Mouse (Mus musculus) heart, adult 2 months (tissue): ENCODE results near the gene Grid2. TPM values are rescaled to one million over a fixed set of nuclear protein-coding genes. Genes with fewer than 3 reads are reported as not detected.

Experiments
- DNase-seq, 2 experiments: peaks; one replicate each; pipeline ENCODE4 v3.0.0; 2021
- H3K27ac ChIP-seq: fragments of 200-600 bp; 2 replicates; pipeline ENCODE4 v1.8.1; 2022
- H3K27me3 ChIP-seq: fragments of 200-500 bp; 2 replicates; pipeline ENCODE4 v1.6.1; 2012; ENCODE audit warnings: mild to moderate bottlenecking, low read length, inconsistent platforms, mixed read lengths; ENCODE audit not compliant: control insufficient read depth, insufficient read depth
- H3K36me3 ChIP-seq: fragments of 200-500 bp; 2 replicates; pipeline ENCODE4 v1.6.1; 2012; ENCODE audit warnings: low read length, inconsistent platforms; ENCODE audit not compliant: control insufficient read depth, insufficient read depth
- H3K4me1 ChIP-seq: fragments of 200-500 bp; 2 replicates; pipeline ENCODE4 v1.6.1; 2011; ENCODE audit warnings: low read length; ENCODE audit not compliant: control insufficient read depth, insufficient read depth
- H3K4me3 ChIP-seq: fragments of 200-600 bp; 2 replicates; pipeline ENCODE4 v1.8.1; 2022
- H3K79me2 ChIP-seq: fragments of 200-500 bp; replicated peaks from 2 replicates; pipeline ENCODE4 v1.6.1; 2012; ENCODE audit warnings: mild to moderate bottlenecking, inconsistent platforms, low read length, moderate library complexity, mixed read lengths; ENCODE audit not compliant: control insufficient read depth, insufficient read depth
- H3K9ac ChIP-seq: fragments of 200-500 bp; 2 replicates; pipeline ENCODE4 v1.6.1; 2012; ENCODE audit warnings: low read depth, mild to moderate bottlenecking, control low read depth, inconsistent platforms, low read length, mixed read lengths
- CTCF ChIP-seq: fragments of 200-600 bp; IDR thresholded peaks from 2 replicates; pipeline ENCODE4 v1.8.1; 2022; ENCODE audit warnings: antibody characterized with exemption, mild to moderate bottlenecking, moderate library complexity
- EP300 ChIP-seq: fragments of 200-500 bp; IDR thresholded peaks from 2 replicates; pipeline ENCODE4 v1.6.1; 2011; ENCODE audit warnings: low read depth, low read length, control low read depth; ENCODE audit not compliant: insufficient read depth
- POLR2A ChIP-seq: fragments of 200-500 bp; IDR thresholded peaks from 2 replicates; pipeline ENCODE4 v1.6.1; 2011; ENCODE audit warnings: mild to moderate bottlenecking, low read depth, low read length, control low read depth; ENCODE audit not compliant: insufficient read depth
- WGBS: fragments of 180-500 bp; shearing (Covaris S2); methylation state at CpG from one replicate; pipeline ENCODE4 v1.1.7; 2018; 5-methylcytosine and 5-hydroxymethylcytosine counted together
- intact Hi-C: fragments of 180-260 bp; cut with DNase I; formaldehyde crosslinking; loops from one replicate; pipeline ENCODE4 v1.15.1; 2025
- polyA plus RNA-seq: library from polyadenylated mRNA; depleted of rRNA; stranded (reverse); fragments of >200 nt; gene quantifications from 2 replicates; pipeline ENCODE4 v1.2.3, GENCODE M21; 2012
- total RNA-seq, 2 experiments: library from RNA; stranded (reverse); gene quantifications; 2 replicates each; pipeline ENCODE4 v1.2.3; 2021

Gene Grid2
- total and polyA plus RNA-seq, 3 experiments, result 0.05 to 0.08 TPM; not detected in 1

GRCm38 (mm10) chr6:64263517-64263916 lies 1007.8 kb downstream of the Grid2 start:
- no peak overlapping the region for H3K9ac ChIP-seq
- no peak for DNase-seq

GRCm38 (mm10) chr6:64264224-64264623 lies 1008.5 kb downstream of the Grid2 start:
- no peaks in the 10 kb centered on the region for H3K36me3 ChIP-seq
- no peak overlapping the region for H3K9ac ChIP-seq
- no peaks in the 10 kb centered on the region for H3K27me3 ChIP-seq
- 89% methylated on average over 2 of the region's 2 CpGs for WGBS
- no peak overlapping the region for H3K27ac ChIP-seq
- intact Hi-C loops, result no loop called here
- H3K79me2 ChIP-seq, result no peaks in the 10 kb centered on the region
- H3K4me1 ChIP-seq, result no peaks in the 10 kb centered on the region
- H3K4me3 ChIP-seq, result no peak overlapping the region
- TF ChIP-seq POLR2A, result no peak
- TF ChIP-seq EP300, result no peak
- TF ChIP-seq CTCF, result no peak
- no peak for DNase-seq

More at GRCm38 (mm10) chr6:64263517-64263916, 1007.8 kb downstream of the Grid2 start:
- WGBS, result 76% methylated on average over 4 of the region's 4 CpGs
- TF ChIP-seq CTCF, result no peak
- no peak for TF ChIP-seq POLR2A
- TF ChIP-seq EP300, result no peak
- Histone ChIP-seq H3K27me3 (no peaks in the 10 kb centered on the region), H3K36me3 (no peaks in the 10 kb centered on the region), H3K4me3 (no peak overlapping the region), H3K27ac (no peak overlapping the region), H3K4me1 (no peaks in the 10 kb centered on the region), H3K79me2 (no peaks in the 10 kb centered on the region)
- intact Hi-C loops, result no loop called here

- Histone ChIP-seq H3K36me3 (no peaks in the 10 kb centered on the region), H3K4me1 (no peaks in the 10 kb centered on the region), H3K27me3 (no peaks in the 10 kb centered on the region), H3K9ac (no peak overlapping the region), H3K4me3 (no peak overlapping the region), H3K27ac (no peak overlapping the region), H3K79me2 (no peaks in the 10 kb centered on the region)
- DNase-seq, result no peak
- intact Hi-C loops, result no loop called here
- 30% methylated on average over 2 of the region's 2 CpGs for WGBS
- TF ChIP-seq POLR2A (no peak), EP300 (no peak), CTCF (no peak)
These were observed 1018.8 kb downstream of the Grid2 start for GRCm38 (mm10) chr6:64274319-64275114.

GRCm38 (mm10) chr6:64279927-64280326 lies 1024.3 kb downstream of the Grid2 start:
- TF ChIP-seq CTCF, result no peak
- no peak for TF ChIP-seq POLR2A
- Histone ChIP-seq H3K27me3 (no peaks in the 10 kb centered on the region), H3K79me2 (no peaks in the 10 kb centered on the region), H3K27ac (no peak overlapping the region), H3K4me3 (no peak overlapping the region), H3K36me3 (no peaks in the 10 kb centered on the region), H3K9ac (no peak overlapping the region), H3K4me1 (no peaks in the 10 kb centered on the region)
- intact Hi-C loops, result no loop called here
- no peak for DNase-seq
- 81% methylated on average over 2 of the region's 2 CpGs for WGBS

- H3K4me3 ChIP-seq, result no peak overlapping the region
These were observed 1038.1 kb downstream of the Grid2 start for GRCm38 (mm10) chr6:64293761-64294160.

GRCm38 (mm10) chr6:64297633-64298032 lies 1042.0 kb downstream of the Grid2 start:
- Histone ChIP-seq H3K36me3 (no peaks in the 10 kb centered on the region), H3K4me3 (no peak overlapping the region), H3K79me2 (no peaks in the 10 kb centered on the region), H3K9ac (no peak overlapping the region), H3K27me3 (no peaks in the 10 kb centered on the region), H3K4me1 (no peaks in the 10 kb centered on the region), H3K27ac (no peak overlapping the region)
- no peak for DNase-seq
- no peak for TF ChIP-seq EP300
- no peak for TF ChIP-seq POLR2A
- no peak for TF ChIP-seq CTCF
- WGBS, result 33% methylated on average over 1 of the region's 1 CpGs
- intact Hi-C loops, result no loop called here

More at GRCm38 (mm10) chr6:64293761-64294160, 1038.1 kb downstream of the Grid2 start:
- H3K9ac ChIP-seq, result no peak overlapping the region
- intact Hi-C loops, result no loop called here
- no peaks in the 10 kb centered on the region for H3K4me1 ChIP-seq
- H3K27me3 ChIP-seq, result no peaks in the 10 kb centered on the region
- no peak for TF ChIP-seq POLR2A
- TF ChIP-seq CTCF, result no peak
- TF ChIP-seq EP300, result no peak
- H3K36me3 ChIP-seq, result no peaks in the 10 kb centered on the region
- WGBS, result 78% methylated on average over 1 of the region's 1 CpGs
- DNase-seq, result no peak
- no peak overlapping the region for H3K27ac ChIP-seq
- H3K79me2 ChIP-seq, result no peaks in the 10 kb centered on the region
